Mouse (Mus musculus) liver, embryonic 14.5 days (tissue): ENCODE measurements around the gene Atp5j.

Source experiments
- CTCF ChIP-seq: IDR thresholded peaks from 2 replicates; pipeline ENCODE4 v1.5.1; 2016; ENCODE audit warnings: antibody characterized with exemption, low read depth, control low read depth
- EP300 ChIP-seq: IDR thresholded peaks from 2 replicates; pipeline ENCODE4 v1.6.1; 2016; ENCODE audit warnings: antibody characterized with exemption, low read depth

DNA sequence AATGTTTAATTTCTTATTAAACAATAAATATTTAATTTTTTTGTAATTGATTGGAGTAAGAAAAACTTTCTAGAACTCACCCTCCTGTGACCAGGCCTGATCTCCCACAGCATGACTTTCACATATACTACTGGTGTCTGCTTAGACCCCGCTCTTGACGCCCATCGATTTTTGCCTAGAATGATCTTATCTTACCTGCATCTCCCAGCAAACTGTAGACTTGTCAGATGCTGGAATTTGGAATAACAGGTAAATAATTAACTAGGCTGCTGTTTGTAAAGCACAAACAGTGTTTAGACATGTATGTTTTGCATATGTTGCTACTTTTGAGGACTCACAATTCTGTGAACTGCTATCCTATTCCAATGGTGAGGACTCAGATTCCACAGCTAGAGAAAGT, 29.2 kb downstream of the Atp5j start:
- TF ChIP-seq CTCF, result no peak
- TF ChIP-seq EP300, result no peak
